Mouse (Mus musculus) heart, postnatal 0 days (tissue): ENCODE measurements around the gene Cep57.

Source experiments
- CTCF ChIP-seq: IDR thresholded peaks from 2 replicates; pipeline ENCODE4 v1.5.1; 2016; ENCODE audit warnings: antibody characterized with exemption, control low read depth, low read depth
- EP300 ChIP-seq: IDR thresholded peaks from 2 replicates; pipeline ENCODE4 v1.6.1; 2016; ENCODE audit warnings: antibody characterized with exemption, low read depth

- TF ChIP-seq CTCF: no peak
- TF ChIP-seq EP300: no peak
Measured at GRCm38 (mm10) chr9:13875340-13875739, 48.4 kb upstream of the Cep57 start.
